In genomic region chr11:77491502-77492291, GRCm38 (mm10) we compare ENCODE assay signal across 9 mouse cellular contexts. TPM values are rescaled to one million over a fixed set of nuclear protein-coding genes. Genes with fewer than 3 reads are reported as not detected.
DNase-seq lines count a peak whose midpoint lies in the region; ATAC-seq and TF ChIP-seq lines count a peak whose summit lies in the region.
"Had no signal": no experiment of that assay in that cellular context is flagged by ENCODE, and none has a peak within 500 bp of the region (broad histone marks: within the 10 kb centered on the region; RNA-seq: fewer than 3 reads in every experiment).

No protein-coding gene starts in this region.

- peak overlapping the region; percentile 98 for H3K27ac ChIP-seq in left cerebral cortex, adult 2 months
- peak overlapping the region; percentile 95 for H3K27ac ChIP-seq in forebrain, embryonic 10.5 days
- peak overlapping the region; percentile 96 for H3K27ac ChIP-seq in limb, embryonic 10.5 days
- H3K27ac ChIP-seq in midbrain, embryonic 12.5 days (replicated peaks): peak overlapping the region; percentile 82

- H3K4me1 ChIP-seq in forebrain, embryonic 10.5 days: peaks cover 90% of the 10 kb centered on the region
- H3K4me1 ChIP-seq in limb, embryonic 10.5 days: peaks cover 89% of the 10 kb centered on the region
- H3K4me1 ChIP-seq in midbrain, embryonic 12.5 days: peaks cover 75% of the 10 kb centered on the region

- no peaks in the 10 kb centered on the region for H3K9me3 ChIP-seq in forebrain, embryonic 10.5 days
- no peaks in the 10 kb centered on the region for H3K9me3 ChIP-seq in limb, embryonic 10.5 days (replicated peaks)
- H3K9me3 ChIP-seq in midbrain, embryonic 12.5 days: no peaks in the 10 kb centered on the region

- WGBS in forebrain, embryonic 10.5 days: under 1% methylated on average over 23 of the region's 23 CpGs
- under 1% methylated on average over 23 of the region's 23 CpGs for WGBS in limb, embryonic 10.5 days
- under 1% methylated on average over 23 of the region's 23 CpGs for WGBS in midbrain, embryonic 12.5 days

- peak overlapping the region; percentile 80 for H3K4me2 ChIP-seq in midbrain, embryonic 12.5 days (replicated peaks)

- H3K9ac ChIP-seq in midbrain, embryonic 12.5 days (replicated peaks): peak overlapping the region; percentile 63

- intact Hi-C loops in left cerebral cortex, adult 2 months (cut with DNase I): loop anchor here (1.0 to 10.0 kb wide), 4 partner anchors 10 to 493 kb away; partner anchors contain the start of genes Phf12 and Taok1
- intact Hi-C loops in heart, postnatal 25 days (cut with DNase I): loop anchor here (1.0 kb wide), 1 partner anchor 10 kb away; no protein-coding TSS in a partner anchor

- DNase-seq in left cerebral cortex, adult 2 months (ENCODE audit: extremely low spot score in 1 of 2, low spot score in 2 of 2): peak; percentile 61
- no peak for DNase-seq in left cerebral cortex, adult 11 months (ENCODE audit: low spot score)
- peak; percentile 71 for DNase-seq in adrenal gland, postnatal 14 days
- DNase-seq in forebrain, embryonic 10.5 days (ENCODE audit: extremely low spot score, low spot score): peak; percentile 86
- DNase-seq in heart, postnatal 25 days (ENCODE audit: low spot score): peak; percentile 71
- DNase-seq in limb, embryonic 10.5 days (ENCODE audit: low spot score): peak; percentile 84
- DNase-seq in thymus, postnatal 25 days: peak; percentile 40

- H3K27me3 ChIP-seq in forebrain, embryonic 10.5 days (ENCODE audit: poor library complexity, severe bottlenecking): no peaks in the 10 kb centered on the region
- no peaks in the 10 kb centered on the region for H3K27me3 ChIP-seq in limb, embryonic 10.5 days (ENCODE audit: low read depth, poor library complexity, severe bottlenecking)
- no peaks in the 10 kb centered on the region for H3K27me3 ChIP-seq in midbrain, embryonic 12.5 days

- peak overlapping the region; percentile 80 for H3K4me3 ChIP-seq in left cerebral cortex, adult 2 months
- peak overlapping the region; percentile 95 for H3K4me3 ChIP-seq in forebrain, embryonic 10.5 days
- peak overlapping the region; percentile 98 for H3K4me3 ChIP-seq in limb, embryonic 10.5 days
- H3K4me3 ChIP-seq in midbrain, embryonic 12.5 days: peak overlapping the region; percentile 97

- no peak for TF ChIP-seq CTCF in left cerebral cortex, adult 2 months (IDR thresholded peaks at IDR 0.05)

- ATAC-seq in midbrain, embryonic 12.5 days (ENCODE audit: low FRiP score, low read depth): peak; percentile 55

- H3K36me3 ChIP-seq in forebrain, embryonic 10.5 days (replicated peaks): peaks cover 9% of the 10 kb centered on the region; the same call in 1 of the 2 replicates
- 0 out of 2 replicates have a peak, but pooled peaks cover 7% of the 10 kb centered on the region for H3K36me3 ChIP-seq in limb, embryonic 10.5 days
- H3K36me3 ChIP-seq in midbrain, embryonic 12.5 days: no peaks in the 10 kb centered on the region

RNA-seq across cellular contexts. Expression of gene Git1, which starts 1.7 kb away (rescaled TPM):
- total RNA-seq in left cerebral cortex, adult 2 months (2021): 100 to 1,000 TPM; 297 to 305 TPM
- 49.5 and 53.0 TPM in 2 replicates for total RNA-seq in adrenal gland, postnatal 14 days (2021)
- 12.2 and 12.8 TPM in 2 replicates for polyA plus RNA-seq in forebrain, embryonic 10.5 days (2016; fragmentation: Nextera tagmentation; extraction: Ambion mirVana)
- total RNA-seq in heart, postnatal 25 days (2021): 10 to 100 TPM; 51.3 TPM
- polyA plus RNA-seq in limb, embryonic 10.5 days (2016; fragmentation: Nextera tagmentation; extraction: Ambion mirVana): 13.6 and 14.8 TPM in 2 replicates
- 12.9 and 13.0 TPM in 2 replicates for polyA plus RNA-seq in midbrain, embryonic 12.5 days (2016; fragmentation: Nextera tagmentation; extraction: Ambion mirVana)

RNA-seq across cellular contexts. Expression of gene Ankrd13b, which starts 2.2 kb away (rescaled TPM):
- 10 to 100 TPM; 89.7 to 91.7 TPM for total RNA-seq in left cerebral cortex, adult 2 months (2021)
- 8.2 and 10.4 TPM in 2 replicates for total RNA-seq in adrenal gland, postnatal 14 days (2021)
- 9.2 and 9.4 TPM in 2 replicates for polyA plus RNA-seq in forebrain, embryonic 10.5 days (2016; fragmentation: Nextera tagmentation; extraction: Ambion mirVana)
- 10 to 100 TPM; 10.7 to 11.7 TPM for total RNA-seq in heart, postnatal 25 days (2021)
- polyA plus RNA-seq in limb, embryonic 10.5 days (2016; fragmentation: Nextera tagmentation; extraction: Ambion mirVana): 12.5 and 13.4 TPM in 2 replicates
- 22.3 and 26.1 TPM in 2 replicates for polyA plus RNA-seq in midbrain, embryonic 12.5 days (2016; fragmentation: Nextera tagmentation; extraction: Ambion mirVana)

RNA-seq across cellular contexts. Expression of gene Abhd15, which starts 23.2 kb away (rescaled TPM):
- total RNA-seq in left cerebral cortex, adult 2 months (2021): 1 to 10 TPM; 1.4 to 1.7 TPM
- 24.3 and 26.9 TPM in 2 replicates for total RNA-seq in adrenal gland, postnatal 14 days (2021)
- 4.7 and 5.5 TPM in 2 replicates for polyA plus RNA-seq in forebrain, embryonic 10.5 days (2016; fragmentation: Nextera tagmentation; extraction: Ambion mirVana)
- 1 to 10 TPM; 1.9 to 2.0 TPM for total RNA-seq in heart, postnatal 25 days (2021)
- 1.4 and 2.0 TPM in 2 replicates for polyA plus RNA-seq in limb, embryonic 10.5 days (2016; fragmentation: Nextera tagmentation; extraction: Ambion mirVana)
- polyA plus RNA-seq in midbrain, embryonic 12.5 days (2016; fragmentation: Nextera tagmentation; extraction: Ambion mirVana): 3.4 and 4.3 TPM in 2 replicates

RNA-seq across cellular contexts. Expression of gene Trp53i13, which starts 24.1 kb away (rescaled TPM):
- 1 to 10 TPM; 3.6 to 5.0 TPM for total RNA-seq in left cerebral cortex, adult 2 months (2021)
- total RNA-seq in adrenal gland, postnatal 14 days (2021): 9.6 and 12.5 TPM in 2 replicates
- 30.4 and 32.7 TPM in 2 replicates for polyA plus RNA-seq in forebrain, embryonic 10.5 days (2016; fragmentation: Nextera tagmentation; extraction: Ambion mirVana)
- total RNA-seq in heart, postnatal 25 days (2021): 1 to 10 TPM; 8.4 to 9.6 TPM
- 33.4 and 38.7 TPM in 2 replicates for polyA plus RNA-seq in limb, embryonic 10.5 days (2016; fragmentation: Nextera tagmentation; extraction: Ambion mirVana)
- 28.8 and 31.3 TPM in 2 replicates for polyA plus RNA-seq in midbrain, embryonic 12.5 days (2016; fragmentation: Nextera tagmentation; extraction: Ambion mirVana)

RNA-seq across cellular contexts. Expression of gene Gm10392, which starts 27.3 kb away (rescaled TPM):
- total RNA-seq in left cerebral cortex, adult 2 months (2021): not detected
- not detected in 2 replicates for total RNA-seq in adrenal gland, postnatal 14 days (2021)
- 0.10 TPM in 2 replicates for polyA plus RNA-seq in forebrain, embryonic 10.5 days (2016; fragmentation: Nextera tagmentation; extraction: Ambion mirVana)
- total RNA-seq in heart, postnatal 25 days (2021): not detected
- 0.14 TPM in 1 of 2 replicates, not detected in the other for polyA plus RNA-seq in limb, embryonic 10.5 days (2016; fragmentation: Nextera tagmentation; extraction: Ambion mirVana)
- polyA plus RNA-seq in midbrain, embryonic 12.5 days (2016; fragmentation: Nextera tagmentation; extraction: Ambion mirVana): not detected in 2 replicates
- total RNA-seq: adrenal gland, adult 18-20 months had no signal
